Mouse (Mus musculus): Measurements from ENCODE around the gene Gpr183. TPM values are rescaled to one million over a fixed set of nuclear protein-coding genes. Genes with fewer than 3 reads are reported as not detected.

The Gpr183 gene
- polyA plus RNA-seq, 1 experiment from 2014 or later = 1.5 TPM

GRCm38 (mm10) chr14:121928375-121929137 is 36.4 kb downstream of the Gpr183 start:
- no peak overlapping the region for H3K4me2 ChIP-seq (replicated peaks; ENCODE audit: low read depth)
- no peak overlapping the region for H3K4me3 ChIP-seq (ENCODE audit: low read depth, low read length)
- no peaks in the 10 kb centered on the region for H3K27me3 ChIP-seq (replicated peaks; ENCODE audit: control insufficient read depth, insufficient read depth, low read length)
- H3K9me3 ChIP-seq (ENCODE audit: control insufficient read depth) = no peaks in the 10 kb centered on the region
- H3K9ac ChIP-seq (ENCODE audit: low read depth, low read length) = no peak overlapping the region
- no peak overlapping the region for H3K27ac ChIP-seq (ENCODE audit: low read depth, low read length)
- no peak for ATAC-seq
- WGBS = 63% methylated on average over 8 of the region's 8 CpGs
- no peaks in the 10 kb centered on the region for H3K4me1 ChIP-seq (replicated peaks; ENCODE audit: control insufficient read depth, insufficient read depth, low read length)
- H3K36me3 ChIP-seq (ENCODE audit: control insufficient read depth, insufficient read depth) = peaks cover 5% of the 10 kb centered on the region; the same call in 1 of the 2 replicates
- TF ChIP-seq CTCF (IDR thresholded peaks at IDR 0.05; ENCODE audit: low read depth) = peak; percentile 81

- no peak overlapping the region for H3K4me3 ChIP-seq (ENCODE audit: low read depth, low read length)
- no peak overlapping the region for H3K9ac ChIP-seq (ENCODE audit: low read depth, low read length)
- H3K27me3 ChIP-seq (replicated peaks; ENCODE audit: control insufficient read depth, insufficient read depth, low read length) = no peaks in the 10 kb centered on the region
- H3K4me2 ChIP-seq (replicated peaks; ENCODE audit: low read depth) = no peak overlapping the region
- H3K27ac ChIP-seq (ENCODE audit: low read depth, low read length) = no peak overlapping the region; the same call in 1 of the 2 replicates
- TF ChIP-seq CTCF (IDR thresholded peaks at IDR 0.05; ENCODE audit: low read depth) = no peak
- no peaks in the 10 kb centered on the region for H3K4me1 ChIP-seq (replicated peaks; ENCODE audit: control insufficient read depth, insufficient read depth, low read length)
- ATAC-seq = no peak
- no peaks in the 10 kb centered on the region; the same call in 1 of the 2 replicates for H3K36me3 ChIP-seq (ENCODE audit: control insufficient read depth, insufficient read depth)
- H3K9me3 ChIP-seq (ENCODE audit: control insufficient read depth) = no peaks in the 10 kb centered on the region
- WGBS = 94% methylated on average over 8 of the region's 8 CpGs
Measured at GRCm38 (mm10) chr14:121927451-121927850, 37.5 kb downstream of the Gpr183 start.

- WGBS = 88% methylated on average over 6 of the region's 6 CpGs
- no peaks in the 10 kb centered on the region for H3K4me1 ChIP-seq (replicated peaks; ENCODE audit: control insufficient read depth, insufficient read depth, low read length)
- TF ChIP-seq CTCF (IDR thresholded peaks at IDR 0.05; ENCODE audit: low read depth) = no peak
- no peak overlapping the region for H3K9ac ChIP-seq (ENCODE audit: low read depth, low read length)
- H3K4me3 ChIP-seq (ENCODE audit: low read depth, low read length) = no peak overlapping the region
- H3K27ac ChIP-seq (ENCODE audit: low read depth, low read length) = no peak overlapping the region
- H3K36me3 ChIP-seq (ENCODE audit: control insufficient read depth, insufficient read depth) = no peaks in the 10 kb centered on the region; the same call in 1 of the 2 replicates
- no peaks in the 10 kb centered on the region for H3K9me3 ChIP-seq (ENCODE audit: control insufficient read depth)
- no peaks in the 10 kb centered on the region for H3K27me3 ChIP-seq (replicated peaks; ENCODE audit: control insufficient read depth, insufficient read depth, low read length)
- no peak overlapping the region for H3K4me2 ChIP-seq (replicated peaks; ENCODE audit: low read depth)
- no peak for ATAC-seq
Measured at GRCm38 (mm10) chr14:121926901-121927300, 38.1 kb downstream of the Gpr183 start.

GRCm38 (mm10) chr14:121924876-121925275 is 40.1 kb downstream of the Gpr183 start:
- Histone ChIP-seq H3K36me3 (ENCODE audit: control insufficient read depth, insufficient read depth) (no peaks in the 10 kb centered on the region; the same call in 1 of the 2 replicates), H3K4me1 (replicated peaks; ENCODE audit: control insufficient read depth, insufficient read depth, low read length) (no peaks in the 10 kb centered on the region), H3K27me3 (replicated peaks; ENCODE audit: control insufficient read depth, insufficient read depth, low read length) (no peaks in the 10 kb centered on the region), H3K9me3 (ENCODE audit: control insufficient read depth) (no peaks in the 10 kb centered on the region), H3K4me3 (ENCODE audit: low read depth, low read length) (no peak overlapping the region), H3K27ac (ENCODE audit: low read depth, low read length) (no peak overlapping the region), H3K9ac (ENCODE audit: low read depth, low read length) (no peak overlapping the region), H3K4me2 (replicated peaks; ENCODE audit: low read depth) (no peak overlapping the region)
- 63% methylated on average over 6 of the region's 6 CpGs for WGBS
- no peak for ATAC-seq
- no peak for TF ChIP-seq CTCF (IDR thresholded peaks at IDR 0.05; ENCODE audit: low read depth)

GRCm38 (mm10) chr14:121922731-121923130 is 42.3 kb downstream of the Gpr183 start:
- H3K4me2 ChIP-seq (replicated peaks; ENCODE audit: low read depth) = no peak overlapping the region
- no peak for ATAC-seq
- no peaks in the 10 kb centered on the region for H3K27me3 ChIP-seq (replicated peaks; ENCODE audit: control insufficient read depth, insufficient read depth, low read length)
- H3K9ac ChIP-seq (ENCODE audit: low read depth, low read length) = no peak overlapping the region
- no peak overlapping the region; the same call in 1 of the 2 replicates for H3K27ac ChIP-seq (ENCODE audit: low read depth, low read length)
- whole genome bisulfite sequencing = 78% methylated on average over 4 of the region's 4 CpGs
- no peak overlapping the region for H3K4me3 ChIP-seq (ENCODE audit: low read depth, low read length)
- no peaks in the 10 kb centered on the region; the same call in 1 of the 2 replicates for H3K36me3 ChIP-seq (ENCODE audit: control insufficient read depth, insufficient read depth)
- H3K4me1 ChIP-seq (replicated peaks; ENCODE audit: control insufficient read depth, insufficient read depth, low read length) = no peaks in the 10 kb centered on the region
- TF ChIP-seq CTCF (IDR thresholded peaks at IDR 0.05; ENCODE audit: low read depth) = no peak
- no peaks in the 10 kb centered on the region for H3K9me3 ChIP-seq (ENCODE audit: control insufficient read depth)

- H3K4me1 ChIP-seq (replicated peaks; ENCODE audit: control insufficient read depth, insufficient read depth, low read length) = no peaks in the 10 kb centered on the region
- no peak for ATAC-seq
- no peaks in the 10 kb centered on the region for H3K27me3 ChIP-seq (replicated peaks; ENCODE audit: control insufficient read depth, insufficient read depth, low read length)
- no peaks in the 10 kb centered on the region for H3K9me3 ChIP-seq (ENCODE audit: control insufficient read depth)
- no peak overlapping the region for H3K9ac ChIP-seq (ENCODE audit: low read depth, low read length)
- no peaks in the 10 kb centered on the region; the same call in 1 of the 2 replicates for H3K36me3 ChIP-seq (ENCODE audit: control insufficient read depth, insufficient read depth)
- H3K27ac ChIP-seq (ENCODE audit: low read depth, low read length) = no peak overlapping the region
- H3K4me2 ChIP-seq (replicated peaks; ENCODE audit: low read depth) = no peak overlapping the region
- WGBS = 91% methylated on average over 4 of the region's 4 CpGs
- no peak overlapping the region for H3K4me3 ChIP-seq (ENCODE audit: low read depth, low read length)
- no peak for TF ChIP-seq CTCF (IDR thresholded peaks at IDR 0.05; ENCODE audit: low read depth)
Measured at GRCm38 (mm10) chr14:121922016-121922415, 43.0 kb downstream of the Gpr183 start.

All from intestine, postnatal 0 days (tissue).